Mouse (Mus musculus) spleen, adult 2 months (tissue): ENCODE measurements around the gene Gmeb1.

Source experiments
- CTCF ChIP-seq: fragments of 200-500 bp; IDR thresholded peaks from 2 replicates; pipeline ENCODE4 v1.5.1; 2011; ENCODE audit warnings: mild to moderate bottlenecking, inconsistent platforms; ENCODE audit not compliant: insufficient read depth, insufficient read length, insufficient replicate concordance; ENCODE audit errors: extremely low read depth
- POLR2A ChIP-seq: fragments of 200-500 bp; IDR thresholded peaks from 2 replicates; pipeline ENCODE4 v1.6.1; 2011; ENCODE audit warnings: low read depth, low read length, inconsistent platforms

- no peak for TF ChIP-seq CTCF
- TF ChIP-seq POLR2A, result no peak
These were observed 44.6 kb upstream of the Gmeb1 start for GRCm38 (mm10) chr4:132306004-132306403.
